Mouse (Mus musculus) myocyte (in vitro differentiated cells): ENCODE measurements at regions not wholly inside any gene's neighbourhood (a gene's known extent, or its start where the extent isn't known, plus 50 kb on each side); places are given as distances from the start of the nearest gene placed in this dataset.

Experiments
- E2F4 ChIP-seq: IDR thresholded peaks from one replicate; pipeline ENCODE4 v1.6.1; 2011; ENCODE audit warnings: mild to moderate bottlenecking, control low read depth, moderate library complexity; ENCODE audit not compliant: insufficient read depth
- MAX ChIP-seq: IDR thresholded peaks from one replicate; pipeline ENCODE4 v1.6.1; 2011; ENCODE audit warnings: low read depth, mild to moderate bottlenecking, control low read depth
- MYOD1 ChIP-seq, 3 experiments: IDR thresholded peaks; one replicate each; pipeline ENCODE4 v1.6.1; 2011; ENCODE audit warnings: control low read depth in 2 of 3, low read depth in 2 of 3, mild to moderate bottlenecking in 2 of 3, moderate library complexity in 1 of 3; ENCODE audit not compliant: insufficient read length in 2 of 3, control insufficient read depth in 1 of 3
- MYOG ChIP-seq, 3 experiments: IDR thresholded peaks; one replicate each; pipeline ENCODE4 v1.6.1; 2011; ENCODE audit warnings: control low read depth in 2 of 3, low read depth in 2 of 3, mild to moderate bottlenecking in 2 of 3; ENCODE audit not compliant: insufficient read length in 2 of 3, control insufficient read depth in 1 of 3, insufficient read depth in 1 of 3
- POLR2A ChIP-seq: IDR thresholded peaks from one replicate; pipeline ENCODE4 v1.6.1; 2011; ENCODE audit warnings: low read depth, mild to moderate bottlenecking, control low read depth, moderate library complexity; ENCODE audit not compliant: insufficient read length
- REST ChIP-seq: IDR thresholded peaks from one replicate; pipeline ENCODE4 v1.6.1; 2011; ENCODE audit warnings: mild to moderate bottlenecking, control low read depth, moderate library complexity; ENCODE audit not compliant: insufficient read depth, insufficient read length
- SRF ChIP-seq: IDR thresholded peaks from one replicate; pipeline ENCODE4 v1.6.1; 2011; ENCODE audit warnings: low read depth; ENCODE audit not compliant: control insufficient read depth, insufficient read length
- TCF3 ChIP-seq: IDR thresholded peaks from one replicate; pipeline ENCODE4 v1.6.1; 2011; ENCODE audit warnings: low read depth, control low read depth; ENCODE audit not compliant: insufficient read length

GRCm38 (mm10) chr2:160250228-160250627 is 83.7 kb downstream of the Gm826 start:
- TF ChIP-seq MYOG (IDR thresholded peaks at IDR 0.05; ENCODE audit: control insufficient read depth in 1 of 3, insufficient read depth in 1 of 3, insufficient read length in 2 of 3, low read depth in 2 of 3) (no peak), MAX (no peak), SRF (no peak), POLR2A (no peak), E2F4 (no peak), REST (no peak), TCF3 (no peak), MYOD1 (IDR thresholded peaks at IDR 0.05; ENCODE audit: control insufficient read depth in 1 of 3, insufficient read length in 2 of 3, low read depth in 2 of 3) (no peak)
